Mouse (Mus musculus): ENCODE measurements around the gene Slc39a13. TPM values are rescaled to one million over a fixed set of nuclear protein-coding genes. Genes with fewer than 3 reads are reported as not detected.
"Not testable (repeated sequence)": the region's sequence is repeated elsewhere in the genome, so short reads cannot be mapped to it uniquely, and the experiment has no call there.

Gene Slc39a13
- polyA plus RNA-seq, 1 experiment from 2014 or later, result 30.4 TPM

- Histone ChIP-seq H3K27ac (ENCODE audit: low read length) (no peak overlapping the region), H3K27me3 (ENCODE audit: control insufficient read depth, insufficient read depth, low read depth, low read length) (no peaks in the 10 kb centered on the region), H3K4me2 (ENCODE audit: low read length) (no peak overlapping the region), H3K9ac (ENCODE audit: low read depth, low read length) (no peak overlapping the region), H3K36me3 (ENCODE audit: control insufficient read depth, insufficient read depth, low read length) (no peaks in the 10 kb centered on the region), H3K9me3 (replicated peaks; ENCODE audit: control insufficient read depth, low read length, poor library complexity, severe bottlenecking) (no peaks in the 10 kb centered on the region), H3K4me1 (ENCODE audit: control insufficient read depth, insufficient read depth, low read length) (no peaks in the 10 kb centered on the region), H3K4me3 (ENCODE audit: low read depth, low read length) (no peak overlapping the region)
- WGBS, result 85% methylated on average over 9 of the region's 9 CpGs
- no peak for ATAC-seq
Measured at GRCm38 (mm10) chr2:91027391-91028214, 42.6 kb downstream of the Slc39a13 start.

- no peak overlapping the region for H3K4me3 ChIP-seq (ENCODE audit: low read depth, low read length)
Measured at GRCm38 (mm10) chr2:91026491-91026890, 43.7 kb downstream of the Slc39a13 start.

GRCm38 (mm10) chr2:91025081-91025516, 45.1 kb downstream of the Slc39a13 start:
- no peak overlapping the region for H3K27ac ChIP-seq (ENCODE audit: low read length)
- WGBS, result 80% methylated on average over 1 of the region's 1 CpGs
- no peak for ATAC-seq
- H3K4me1 ChIP-seq (ENCODE audit: control insufficient read depth, insufficient read depth, low read length), result no peaks in the 10 kb centered on the region
- peaks cover under 1% of the 10 kb centered on the region for H3K36me3 ChIP-seq (ENCODE audit: control insufficient read depth, insufficient read depth, low read length)
- no peak overlapping the region for H3K4me2 ChIP-seq (ENCODE audit: low read length)
- no peaks in the 10 kb centered on the region for H3K9me3 ChIP-seq (replicated peaks; ENCODE audit: control insufficient read depth, low read length, poor library complexity, severe bottlenecking)
- H3K27me3 ChIP-seq (ENCODE audit: control insufficient read depth, insufficient read depth, low read depth, low read length), result no peaks in the 10 kb centered on the region
- no peak overlapping the region for H3K9ac ChIP-seq (ENCODE audit: low read depth, low read length)
- no peak overlapping the region for H3K4me3 ChIP-seq (ENCODE audit: low read depth, low read length)

More at GRCm38 (mm10) chr2:91026491-91026890, 43.7 kb downstream of the Slc39a13 start:
- no peaks in the 10 kb centered on the region for H3K36me3 ChIP-seq (ENCODE audit: control insufficient read depth, insufficient read depth, low read length)
- H3K4me2 ChIP-seq (ENCODE audit: low read length), result no peak overlapping the region
- 96% methylated on average over 1 of the region's 1 CpGs for WGBS
- no peak overlapping the region for H3K27ac ChIP-seq (ENCODE audit: low read length)
- H3K27me3 ChIP-seq (ENCODE audit: control insufficient read depth, insufficient read depth, low read depth, low read length), result no peaks in the 10 kb centered on the region
- H3K9me3 ChIP-seq (replicated peaks; ENCODE audit: control insufficient read depth, low read length, poor library complexity, severe bottlenecking), result no peaks in the 10 kb centered on the region
- no peak for ATAC-seq
- H3K4me1 ChIP-seq (ENCODE audit: control insufficient read depth, insufficient read depth, low read length), result no peaks in the 10 kb centered on the region
- H3K9ac ChIP-seq (ENCODE audit: low read depth, low read length), result no peak overlapping the region

- no peaks in the 10 kb centered on the region for H3K9me3 ChIP-seq (replicated peaks; ENCODE audit: control insufficient read depth, low read length, poor library complexity, severe bottlenecking)
- no peak overlapping the region for H3K4me2 ChIP-seq (ENCODE audit: low read length)
- 92% methylated on average over 1 of the region's 1 CpGs for WGBS
- peaks cover 5% of the 10 kb centered on the region for H3K36me3 ChIP-seq (ENCODE audit: control insufficient read depth, insufficient read depth, low read length)
- H3K9ac ChIP-seq (ENCODE audit: low read depth, low read length), result no peak overlapping the region
- no peak for ATAC-seq
- H3K27ac ChIP-seq (ENCODE audit: low read length), result no peak overlapping the region
- H3K4me1 ChIP-seq (ENCODE audit: control insufficient read depth, insufficient read depth, low read length), result no peaks in the 10 kb centered on the region
- H3K4me3 ChIP-seq (ENCODE audit: low read depth, low read length), result no peak overlapping the region
- H3K27me3 ChIP-seq (ENCODE audit: control insufficient read depth, insufficient read depth, low read depth, low read length), result no peaks in the 10 kb centered on the region
Measured at GRCm38 (mm10) chr2:91023956-91024355, 46.3 kb downstream of the Slc39a13 start.

- H3K9me3 ChIP-seq (replicated peaks; ENCODE audit: control insufficient read depth, low read length, poor library complexity, severe bottlenecking), result no peaks in the 10 kb centered on the region
Measured at GRCm38 (mm10) chr2:91023131-91023530, 47.1 kb downstream of the Slc39a13 start.

GRCm38 (mm10) chr2:91022266-91022665, 48.0 kb downstream of the Slc39a13 start:
- H3K4me1 ChIP-seq (ENCODE audit: control insufficient read depth, insufficient read depth, low read length); H3K27me3 ChIP-seq (ENCODE audit: control insufficient read depth, insufficient read depth, low read depth, low read length); ATAC-seq; H3K4me3 ChIP-seq (ENCODE audit: low read depth, low read length); H3K9me3 ChIP-seq (replicated peaks; ENCODE audit: control insufficient read depth, low read length, poor library complexity, severe bottlenecking); H3K36me3 ChIP-seq (ENCODE audit: control insufficient read depth, insufficient read depth, low read length); H3K9ac ChIP-seq (ENCODE audit: low read depth, low read length); H3K4me2 ChIP-seq (ENCODE audit: low read length); H3K27ac ChIP-seq (ENCODE audit: low read length): not testable (repeated sequence)
- WGBS, result 98% methylated on average over 7 of the region's 7 CpGs

More at GRCm38 (mm10) chr2:91023131-91023530, 47.1 kb downstream of the Slc39a13 start:
- WGBS, result 72% methylated on average over 2 of the region's 2 CpGs
- Histone ChIP-seq H3K9ac (ENCODE audit: low read depth, low read length) (no peak overlapping the region), H3K4me3 (ENCODE audit: low read depth, low read length) (no peak overlapping the region), H3K4me1 (ENCODE audit: control insufficient read depth, insufficient read depth, low read length) (no peaks in the 10 kb centered on the region), H3K27ac (ENCODE audit: low read length) (no peak overlapping the region), H3K36me3 (ENCODE audit: control insufficient read depth, insufficient read depth, low read length) (peaks cover 5% of the 10 kb centered on the region), H3K4me2 (ENCODE audit: low read length) (no peak overlapping the region), H3K27me3 (ENCODE audit: control insufficient read depth, insufficient read depth, low read depth, low read length) (no peaks in the 10 kb centered on the region)
- ATAC-seq, result no peak

- Histone ChIP-seq H3K27ac (ENCODE audit: low read length) (no peak overlapping the region), H3K9me3 (replicated peaks; ENCODE audit: control insufficient read depth, low read length, poor library complexity, severe bottlenecking) (no peaks in the 10 kb centered on the region), H3K27me3 (ENCODE audit: control insufficient read depth, insufficient read depth, low read depth, low read length) (no peaks in the 10 kb centered on the region), H3K36me3 (ENCODE audit: control insufficient read depth, insufficient read depth, low read length) (peaks cover 11% of the 10 kb centered on the region), H3K4me3 (ENCODE audit: low read depth, low read length) (no peak overlapping the region), H3K4me2 (ENCODE audit: low read length) (no peak overlapping the region), H3K9ac (ENCODE audit: low read depth, low read length) (no peak overlapping the region), H3K4me1 (ENCODE audit: control insufficient read depth, insufficient read depth, low read length) (no peaks in the 10 kb centered on the region; the same call in 1 of the 2 replicates)
- no peak for ATAC-seq
- 93% methylated on average over 3 of the region's 3 CpGs for WGBS
Measured at GRCm38 (mm10) chr2:91019911-91020310, 50.3 kb downstream of the Slc39a13 start.

- WGBS, result 85% methylated on average over 8 of the region's 8 CpGs
- H3K27ac ChIP-seq (ENCODE audit: low read length), result no peak overlapping the region
- no peaks in the 10 kb centered on the region; the same call in 1 of the 2 replicates for H3K4me1 ChIP-seq (ENCODE audit: control insufficient read depth, insufficient read depth, low read length)
- peaks cover 19% of the 10 kb centered on the region for H3K36me3 ChIP-seq (ENCODE audit: control insufficient read depth, insufficient read depth, low read length)
- no peaks in the 10 kb centered on the region for H3K27me3 ChIP-seq (ENCODE audit: control insufficient read depth, insufficient read depth, low read depth, low read length)
- no peak overlapping the region for H3K9ac ChIP-seq (ENCODE audit: low read depth, low read length)
- no peak overlapping the region for H3K4me3 ChIP-seq (ENCODE audit: low read depth, low read length)
- no peak overlapping the region for H3K4me2 ChIP-seq (ENCODE audit: low read length)
- no peak for ATAC-seq
- H3K9me3 ChIP-seq (replicated peaks; ENCODE audit: control insufficient read depth, low read length, poor library complexity, severe bottlenecking), result no peaks in the 10 kb centered on the region
Measured at GRCm38 (mm10) chr2:91018061-91018788, 52.0 kb downstream of the Slc39a13 start.

GRCm38 (mm10) chr2:91015386-91015785, 54.8 kb downstream of the Slc39a13 start:
- no peaks in the 10 kb centered on the region for H3K9me3 ChIP-seq (replicated peaks; ENCODE audit: control insufficient read depth, low read length, poor library complexity, severe bottlenecking)
- peaks cover 24% of the 10 kb centered on the region for H3K36me3 ChIP-seq (ENCODE audit: control insufficient read depth, insufficient read depth, low read length)
- no peak overlapping the region for H3K9ac ChIP-seq (ENCODE audit: low read depth, low read length)
- H3K4me2 ChIP-seq (ENCODE audit: low read length), result no peak overlapping the region
- no peaks in the 10 kb centered on the region; the same call in 1 of the 2 replicates for H3K4me1 ChIP-seq (ENCODE audit: control insufficient read depth, insufficient read depth, low read length)
- 77% methylated on average over 4 of the region's 4 CpGs for WGBS
- no peak overlapping the region for H3K4me3 ChIP-seq (ENCODE audit: low read depth, low read length)
- no peak for ATAC-seq
- no peaks in the 10 kb centered on the region for H3K27me3 ChIP-seq (ENCODE audit: control insufficient read depth, insufficient read depth, low read depth, low read length)
- H3K27ac ChIP-seq (ENCODE audit: low read length), result no peak overlapping the region

Data from midbrain, embryonic 16.5 days (tissue).